9 mouse cellular contexts compared by ENCODE assay signal in genomic region chr9:96989389-96989990, GRCm38 (mm10). TPM values are rescaled to one million over a fixed set of nuclear protein-coding genes. Genes with fewer than 3 reads are reported as not detected.
DNase-seq lines count a peak whose midpoint lies in the region; ATAC-seq and TF ChIP-seq lines count a peak whose summit lies in the region.
"Had no signal": no experiment of that assay in that cellular context is flagged by ENCODE, and none has a peak within 500 bp of the region (broad histone marks: within the 10 kb centered on the region; RNA-seq: fewer than 3 reads in every experiment).

No protein-coding gene starts in this region.

- TF ChIP-seq POLR2A in liver, adult 2 months (IDR thresholded peaks at IDR 0.05; ENCODE audit: extremely low read depth, insufficient read depth, low read length) = no peak
- TF ChIP-seq POLR2A in thymus, adult 2 months (IDR thresholded peaks at IDR 0.05; ENCODE audit: control insufficient read depth, extremely low read depth, insufficient read depth, low read length, poor library complexity) = no peak

- no peaks in the 10 kb centered on the region for H3K4me1 ChIP-seq in liver, adult 2 months (ENCODE audit: control insufficient read depth, insufficient read depth, low read length)
- no peaks in the 10 kb centered on the region for H3K4me1 ChIP-seq in liver, postnatal 0 days (ENCODE audit: insufficient read depth)
- H3K4me1 ChIP-seq in thymus, adult 2 months (replicated peaks; ENCODE audit: control insufficient read depth, insufficient read depth, low read length) = no peaks in the 10 kb centered on the region
- H3K4me1 ChIP-seq: liver, embryonic 13.5 days had no signal

- TF ChIP-seq CTCF in liver, adult 2 months (IDR thresholded peaks at IDR 0.05; ENCODE audit: low read depth, low read length) = 0 out of 2 replicates have a peak, but pooled peaks have one; percentile 1
- no peak for TF ChIP-seq CTCF in liver, postnatal 0 days (IDR thresholded peaks at IDR 0.05; ENCODE audit: low read depth)
- no peak for TF ChIP-seq CTCF in thymus, adult 2 months (IDR thresholded peaks at IDR 0.05; ENCODE audit: borderline replicate concordance, control insufficient read depth, extremely low read depth, insufficient read depth, low read length, poor library complexity)

- intact Hi-C loops in gastrocnemius, postnatal 14 days (cut with DNase I; ENCODE audit: low total_unique reads) = no loop called here

- no peaks in the 10 kb centered on the region for H3K79me2 ChIP-seq in liver, adult 2 months (ENCODE audit: control insufficient read depth, insufficient read depth, low read length)

- no peaks in the 10 kb centered on the region for H3K36me3 ChIP-seq in liver, adult 2 months (ENCODE audit: control insufficient read depth, insufficient read depth, low read length)
- no peaks in the 10 kb centered on the region for H3K36me3 ChIP-seq in liver, postnatal 0 days (replicated peaks; ENCODE audit: insufficient read depth, low read length)
- H3K36me3 ChIP-seq in thymus, adult 2 months (ENCODE audit: control insufficient read depth, insufficient read depth, low read length) = no peaks in the 10 kb centered on the region
- H3K36me3 ChIP-seq: liver, embryonic 13.5 days had no signal

- ATAC-seq in liver, postnatal 0 days = no peak

- no peak for TF ChIP-seq EP300 in liver, postnatal 0 days (IDR thresholded peaks at IDR 0.05; ENCODE audit: low read depth)

- H3K9me3 ChIP-seq in liver, postnatal 0 days (ENCODE audit: low read length) = no peaks in the 10 kb centered on the region
- H3K9me3 ChIP-seq: liver, embryonic 13.5 days had no signal

- H3K27ac ChIP-seq in liver, adult 2 months (replicated peaks; ENCODE audit: insufficient read depth, low read depth, low read length) = no peak overlapping the region
- H3K27ac ChIP-seq in liver, postnatal 0 days (ENCODE audit: low read depth) = no peak overlapping the region
- no peak overlapping the region for H3K27ac ChIP-seq in thymus, adult 2 months (ENCODE audit: control insufficient read depth, insufficient read depth, low read length)
- H3K27ac ChIP-seq: liver, embryonic 13.5 days had no signal

- H3K4me3 ChIP-seq in liver, adult 2 months (ENCODE audit: insufficient read depth, low read depth, low read length) = no peak overlapping the region
- H3K4me3 ChIP-seq in liver, postnatal 0 days (ENCODE audit: low read depth, low read length) = no peak overlapping the region
- H3K4me3 ChIP-seq in thymus, adult 2 months (ENCODE audit: control insufficient read depth, insufficient read depth, low read length) = no peak overlapping the region
- H3K4me3 ChIP-seq: liver, embryonic 13.5 days had no signal

- no peak overlapping the region for H3K4me2 ChIP-seq in liver, postnatal 0 days (ENCODE audit: low read depth, low read length)
- H3K4me2 ChIP-seq: liver, embryonic 13.5 days had no signal

- no peak overlapping the region for H3K9ac ChIP-seq in liver, adult 2 months (ENCODE audit: low read depth, low read length)
- no peak overlapping the region for H3K9ac ChIP-seq in liver, postnatal 0 days (replicated peaks)
- H3K9ac ChIP-seq: liver, embryonic 13.5 days had no signal

- no peak for DNase-seq in liver, adult 2 months (ENCODE audit: extremely low read depth, low read depth, low spot score)
- DNase-seq in liver, postnatal 0 days = no peak
- peak; percentile 60 for DNase-seq in gastrocnemius, postnatal 14 days
- peak; percentile 51 for DNase-seq in kidney, postnatal 10 days
- peak; percentile 65 for DNase-seq in retina, postnatal 1 day
- no peak for DNase-seq in right cerebral cortex, adult 2 months (ENCODE audit: low spot score in 2 of 2)
- DNase-seq in layer of hippocampus, adult 9-11 months = no peak
- no peak for DNase-seq in thymus, adult 2 months
- DNase-seq: liver, embryonic 13.5 days had no signal

- no peaks in the 10 kb centered on the region for H3K27me3 ChIP-seq in liver, adult 2 months (ENCODE audit: control insufficient read depth, insufficient read depth, low read length)
- H3K27me3 ChIP-seq in liver, postnatal 0 days (ENCODE audit: insufficient read depth, low read length) = no peaks in the 10 kb centered on the region
- H3K27me3 ChIP-seq in thymus, adult 2 months (ENCODE audit: control insufficient read depth, insufficient read depth, low read length) = no peaks in the 10 kb centered on the region
- H3K27me3 ChIP-seq: liver, embryonic 13.5 days had no signal

- 60% methylated on average over 10 of the region's 10 CpGs for WGBS in liver, adult 2 months
- 59% methylated on average over 10 of the region's 10 CpGs for WGBS in liver, postnatal 0 days (ENCODE audit: insufficient replicate concordance)
- 84% methylated on average over 10 of the region's 10 CpGs for WGBS in thymus, adult 2 months

RNA-seq across cellular contexts. Expression of gene Spsb4, which starts 29.2 kb away (rescaled TPM):
- total RNA-seq in liver, adult 2 months (2014; rRNA removed) = 1.5 and 2.1 TPM in 2 replicates
- 2.9 and 3.5 TPM in 2 replicates for polyA plus RNA-seq in liver, adult 2 months (2012; rRNA removed)
- 0.99 and 1.0 TPM in 2 replicates for polyA plus RNA-seq in liver, postnatal 0 days (2015; fragmentation: Nextera tagmentation; extraction: Ambion mirVana)
- total RNA-seq in gastrocnemius, postnatal 14 days (2021) = 1 to 10 TPM; 2.6 to 6.3 TPM
- 0.43 and 0.69 TPM in 2 replicates for polyA plus RNA-seq in thymus, adult 2 months (2012; rRNA removed)

Comparison
In these comparisons a context has a peak if more than half of its experiments do, and no peak if none do; other contexts are left out.
1. DNase-seq: peak in gastrocnemius, postnatal 14 days (single experiment), kidney, postnatal 10 days (single experiment) and retina, postnatal 1 day (single experiment); none in liver, adult 2 months (single experiment), liver, postnatal 0 days (single experiment), right cerebral cortex, adult 2 months (0 of 2), layer of hippocampus, adult 9-11 months (single experiment) and thymus, adult 2 months (single experiment).